Mouse (Mus musculus) cerebellum, adult 2 months (tissue): ENCODE data around the gene Cryl1.

ENCODE experiments used
- CTCF ChIP-seq: fragments of 200-500 bp; IDR thresholded peaks from 2 replicates; pipeline ENCODE4 v1.5.1; 2011; ENCODE audit warnings: low read depth, mild to moderate bottlenecking, control low read depth, low read length, moderate library complexity, borderline replicate concordance; ENCODE audit not compliant: insufficient read depth
- POLR2A ChIP-seq: fragments of 200-500 bp; IDR thresholded peaks from 2 replicates; pipeline ENCODE4 v1.6.1; 2011; ENCODE audit warnings: low read length, control low read depth, borderline replicate concordance; ENCODE audit not compliant: insufficient read depth

DNA sequence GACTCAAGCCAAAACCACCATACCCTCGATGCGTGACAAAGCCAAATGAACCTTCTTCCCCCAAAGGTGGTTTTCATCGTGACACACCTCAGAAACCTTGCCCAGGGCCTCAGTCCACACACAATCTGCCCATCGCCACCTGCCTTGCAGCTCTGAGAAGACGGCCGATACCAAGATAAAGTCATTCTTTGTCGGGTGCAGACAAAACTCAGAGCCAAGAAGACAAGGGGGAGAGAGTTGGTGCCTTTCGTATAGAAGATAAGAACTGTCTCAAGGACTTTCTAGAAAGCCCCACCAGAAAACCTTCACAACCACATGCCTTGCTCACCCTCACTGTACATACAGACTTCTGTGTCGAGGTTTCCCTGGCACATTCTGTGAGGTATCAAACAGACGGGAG lies 48.4 kb downstream of the Cryl1 start:
- TF ChIP-seq POLR2A (no peak), CTCF (no peak)
